Mouse (Mus musculus) G1E (cell line): ENCODE results near the gene Cbx1. TPM values are rescaled to one million over a fixed set of nuclear protein-coding genes. Genes with fewer than 3 reads are reported as not detected.
"Not testable (repeated sequence)": the region's sequence is repeated elsewhere in the genome, so short reads cannot be mapped to it uniquely, and the experiment has no call there.

Experiments used
- ATAC-seq: 2 replicates; pipeline ENCODE4 v1.8.0; 2016; ENCODE audit warnings: mild to moderate bottlenecking; ENCODE audit not compliant: insufficient number of reproducible peaks, poor library complexity, low FRiP score, severe bottlenecking; ENCODE audit errors: extremely low read depth
- DNase-seq: peaks from one replicate; pipeline ENCODE4 v3.0.0; 2012; ENCODE audit warnings: low spot score
- H3K27me3 ChIP-seq: 2 replicates; pipeline ENCODE4 v1.6.1; 2012; ENCODE audit warnings: mild to moderate bottlenecking, low read length, inconsistent platforms; ENCODE audit not compliant: insufficient read depth
- H3K36me3 ChIP-seq: replicated peaks from 2 replicates; pipeline ENCODE3; 2012; ENCODE audit warnings: mild to moderate bottlenecking, inconsistent platforms
- H3K4me1 ChIP-seq: 2 replicates; pipeline ENCODE4 v1.6.1; 2012; ENCODE audit warnings: low read depth, low read length, inconsistent platforms, mixed read lengths; ENCODE audit not compliant: insufficient read depth
- H3K4me3 ChIP-seq: 2 replicates; pipeline ENCODE4 v1.5.1; 2012; ENCODE audit warnings: low read depth, mild to moderate bottlenecking, inconsistent platforms, low read length, moderate library complexity, mixed read lengths
- H3K9me3 ChIP-seq: replicated peaks from 2 replicates; pipeline ENCODE4 v1.6.1; 2012; ENCODE audit warnings: inconsistent platforms
- CTCF ChIP-seq: IDR thresholded peaks from 2 replicates; pipeline ENCODE4 v1.5.1; 2012; ENCODE audit warnings: low read depth, low read length, inconsistent platforms, mixed read lengths
- GATA1 ChIP-seq: IDR thresholded peaks from 2 replicates; pipeline ENCODE4 v1.6.1; 2012; ENCODE audit warnings: borderline replicate concordance, low read length, inconsistent platforms, mixed read lengths
- GATA2 ChIP-seq: IDR thresholded peaks from 2 replicates; pipeline ENCODE4 v1.6.1; 2012; ENCODE audit warnings: low read depth, low read length, inconsistent platforms, borderline replicate concordance
- POLR2AphosphoS5 ChIP-seq: IDR thresholded peaks from 2 replicates; pipeline ENCODE4 v1.6.1; 2012; ENCODE audit warnings: low read depth, low read length, inconsistent platforms; ENCODE audit not compliant: insufficient replicate concordance
- TAL1 ChIP-seq: conservative IDR thresholded peaks from 2 replicates; pipeline ENCODE4 v1.6.1; 2012; ENCODE audit warnings: low read depth, low read length, inconsistent platforms, mixed read lengths
- polyA plus RNA-seq: library from polyadenylated mRNA; stranded (reverse); fragments of >175 nt; gene quantifications from 2 replicates; pipeline ENCODE4 v1.2.3, GENCODE M21; 2012
- total RNA-seq, 2 experiments: library from RNA; stranded (forward) in 1 of 2; stranded (reverse) in 1 of 2; fragments of 200-1000 nt in 1 of 2; fragments of >200 nt in 1 of 2; fragmentation: Nextera tagmentation in 1 of 2; gene quantifications; 2 replicates each; pipeline ENCODE4 v1.2.3; 2014 to 2017

The Cbx1 gene
- total and polyA plus RNA-seq, 3 experiments: 75.0 to 100 (median 78.9) TPM

DNA sequence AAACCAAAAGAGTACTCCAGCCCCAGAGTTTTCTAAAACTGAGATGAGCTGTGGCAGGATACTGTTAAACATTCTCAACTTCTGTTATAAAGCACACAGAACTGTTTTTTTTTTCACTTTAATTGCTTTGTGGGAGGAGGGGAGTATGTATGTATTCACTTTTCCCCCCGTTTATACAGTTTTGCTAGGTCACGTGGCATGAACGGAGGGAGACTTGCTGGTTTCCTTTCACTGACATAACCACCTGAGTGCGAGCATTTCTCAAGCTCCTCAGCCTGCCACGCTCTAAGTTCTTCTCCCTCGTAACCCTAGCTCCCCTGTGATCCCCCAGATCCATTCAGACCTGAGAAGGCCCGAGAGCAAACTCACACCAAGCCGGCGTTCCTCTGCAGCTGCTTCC lies 16.5 kb upstream of the Cbx1 start:
- Histone ChIP-seq H3K4me3 (no peak overlapping the region), H3K27me3 (no peaks in the 10 kb centered on the region), H3K9me3 (no peaks in the 10 kb centered on the region), H3K4me1 (peaks cover 15% of the 10 kb centered on the region), H3K36me3 (peaks cover 82% of the 10 kb centered on the region)
- DNase-seq (no peak), ATAC-seq (no peak)
- no peak for TF ChIP-seq GATA2
- no peak for TF ChIP-seq GATA1
- no peak for TF ChIP-seq POLR2AphosphoS5
- TF ChIP-seq CTCF: no peak
- TF ChIP-seq TAL1: no peak

DNA sequence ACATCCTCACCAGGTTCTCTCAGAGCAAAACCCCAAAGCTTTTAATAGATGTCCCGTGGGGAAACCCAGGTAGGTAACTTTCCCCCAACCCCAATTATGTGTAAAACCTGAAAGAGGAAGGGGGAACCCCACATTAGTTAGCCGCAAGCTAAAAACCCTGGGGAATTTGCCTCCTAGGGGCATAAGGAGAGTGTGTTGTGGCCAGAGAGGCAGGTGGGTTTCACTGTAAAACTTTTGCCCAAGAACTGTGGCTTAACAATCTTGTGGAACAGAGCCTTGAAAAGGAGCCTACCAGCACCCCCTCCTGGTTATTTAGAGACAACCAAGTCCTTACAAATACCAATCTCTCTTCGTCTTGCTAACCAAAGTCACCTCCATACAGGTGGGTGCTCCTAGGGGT lies 14.4 kb upstream of the Cbx1 start:
- Histone ChIP-seq H3K4me1 (peaks cover 17% of the 10 kb centered on the region), H3K27me3 (no peaks in the 10 kb centered on the region), H3K9me3 (no peaks in the 10 kb centered on the region), H3K4me3 (no peak overlapping the region), H3K36me3 (peaks cover 61% of the 10 kb centered on the region)
- DNase-seq (no peak), ATAC-seq (no peak)
- TF ChIP-seq CTCF (no peak), GATA2 (no peak), GATA1 (no peak), POLR2AphosphoS5 (no peak), TAL1 (no peak)

DNA sequence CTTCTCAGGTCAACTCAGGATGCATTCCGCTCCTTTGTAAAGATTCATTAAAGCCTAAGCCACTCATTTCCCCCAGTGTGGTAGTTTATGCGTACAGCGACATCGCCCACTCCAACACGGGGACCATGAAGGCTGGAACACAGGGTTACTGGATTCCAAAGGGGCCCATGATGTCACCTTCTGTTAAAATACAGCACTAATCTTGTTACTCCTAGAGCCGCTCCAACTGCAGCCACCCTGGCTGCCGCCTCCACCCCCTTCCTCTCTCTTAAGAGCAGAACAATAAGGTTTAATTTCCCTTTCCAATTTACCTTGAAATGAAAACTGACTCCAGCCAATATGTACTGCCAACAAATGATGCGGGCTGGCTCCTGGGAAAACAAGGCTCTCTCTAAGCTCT lies 13.9 kb upstream of the Cbx1 start:
- no peaks in the 10 kb centered on the region for H3K27me3 ChIP-seq
- no peak for TF ChIP-seq POLR2AphosphoS5
- TF ChIP-seq CTCF: no peak
- TF ChIP-seq TAL1: no peak
- TF ChIP-seq GATA1: no peak
- TF ChIP-seq GATA2: no peak
- peaks cover 17% of the 10 kb centered on the region for H3K4me1 ChIP-seq
- DNase-seq (no peak), ATAC-seq (no peak)
- no peak overlapping the region for H3K4me3 ChIP-seq
- H3K9me3 ChIP-seq: no peaks in the 10 kb centered on the region
- H3K36me3 ChIP-seq: peaks cover 56% of the 10 kb centered on the region

DNA sequence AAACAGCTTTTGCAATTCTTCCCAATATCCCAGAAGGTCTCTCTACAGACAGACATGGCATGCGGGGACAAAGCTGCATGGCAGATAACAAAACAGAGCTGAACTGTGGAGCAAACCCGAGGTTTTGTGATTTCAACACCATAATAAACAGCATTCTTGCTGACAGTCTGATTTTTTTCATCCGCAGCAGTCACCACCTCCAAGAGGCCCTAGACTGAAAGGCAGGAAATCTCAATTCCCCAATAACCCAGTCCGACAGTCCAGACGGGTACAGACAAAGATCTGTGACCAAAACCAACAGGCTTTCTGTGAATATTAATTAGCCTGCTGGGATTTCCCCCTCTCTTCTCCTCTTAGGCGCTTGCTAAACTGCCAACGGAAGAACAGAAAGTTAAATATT lies 13.3 kb upstream of the Cbx1 start:
- ATAC-seq: no peak

DNA sequence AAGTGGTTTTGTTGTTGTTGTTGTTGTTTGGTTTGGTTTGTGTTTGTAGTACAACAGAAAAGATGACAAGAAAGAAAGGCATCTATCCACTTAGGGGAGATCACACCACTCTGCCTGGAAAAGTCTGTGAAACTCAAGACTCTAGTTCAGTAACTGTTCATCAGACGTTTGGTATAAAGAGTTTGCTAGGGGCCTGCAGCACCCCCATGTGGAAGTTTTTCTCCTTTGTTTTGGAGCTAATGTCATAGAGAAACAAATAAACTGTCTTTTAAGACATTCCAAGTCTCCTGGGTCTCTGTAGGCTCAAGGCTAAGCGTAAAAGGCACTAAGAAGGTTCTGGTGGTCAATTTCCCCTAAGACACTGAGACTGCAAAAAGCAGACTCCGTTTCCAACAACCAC lies 12.9 kb upstream of the Cbx1 start:
- peaks cover 17% of the 10 kb centered on the region for H3K4me1 ChIP-seq
- TF ChIP-seq TAL1 (no peak), CTCF (no peak), POLR2AphosphoS5 (no peak), GATA2 (no peak)
- peak overlapping the region; percentile 89; the same call in 1 of the 2 replicates for H3K4me3 ChIP-seq
- no peak for DNase-seq
- H3K36me3 ChIP-seq: peaks cover 46% of the 10 kb centered on the region
- H3K9me3 ChIP-seq: no peaks in the 10 kb centered on the region
- no peaks in the 10 kb centered on the region for H3K27me3 ChIP-seq
- ATAC-seq: no peak

More for the DNA sequence above, 13.3 kb upstream of the Cbx1 start:
- Histone ChIP-seq H3K36me3 (peaks cover 50% of the 10 kb centered on the region), H3K4me1 (peaks cover 17% of the 10 kb centered on the region), H3K27me3 (no peaks in the 10 kb centered on the region), H3K4me3 (no peak overlapping the region), H3K9me3 (no peaks in the 10 kb centered on the region)
- TF ChIP-seq POLR2AphosphoS5 (no peak), GATA1 (no peak), CTCF (no peak), GATA2 (no peak), TAL1 (no peak)
- DNase-seq: no peak

DNA sequence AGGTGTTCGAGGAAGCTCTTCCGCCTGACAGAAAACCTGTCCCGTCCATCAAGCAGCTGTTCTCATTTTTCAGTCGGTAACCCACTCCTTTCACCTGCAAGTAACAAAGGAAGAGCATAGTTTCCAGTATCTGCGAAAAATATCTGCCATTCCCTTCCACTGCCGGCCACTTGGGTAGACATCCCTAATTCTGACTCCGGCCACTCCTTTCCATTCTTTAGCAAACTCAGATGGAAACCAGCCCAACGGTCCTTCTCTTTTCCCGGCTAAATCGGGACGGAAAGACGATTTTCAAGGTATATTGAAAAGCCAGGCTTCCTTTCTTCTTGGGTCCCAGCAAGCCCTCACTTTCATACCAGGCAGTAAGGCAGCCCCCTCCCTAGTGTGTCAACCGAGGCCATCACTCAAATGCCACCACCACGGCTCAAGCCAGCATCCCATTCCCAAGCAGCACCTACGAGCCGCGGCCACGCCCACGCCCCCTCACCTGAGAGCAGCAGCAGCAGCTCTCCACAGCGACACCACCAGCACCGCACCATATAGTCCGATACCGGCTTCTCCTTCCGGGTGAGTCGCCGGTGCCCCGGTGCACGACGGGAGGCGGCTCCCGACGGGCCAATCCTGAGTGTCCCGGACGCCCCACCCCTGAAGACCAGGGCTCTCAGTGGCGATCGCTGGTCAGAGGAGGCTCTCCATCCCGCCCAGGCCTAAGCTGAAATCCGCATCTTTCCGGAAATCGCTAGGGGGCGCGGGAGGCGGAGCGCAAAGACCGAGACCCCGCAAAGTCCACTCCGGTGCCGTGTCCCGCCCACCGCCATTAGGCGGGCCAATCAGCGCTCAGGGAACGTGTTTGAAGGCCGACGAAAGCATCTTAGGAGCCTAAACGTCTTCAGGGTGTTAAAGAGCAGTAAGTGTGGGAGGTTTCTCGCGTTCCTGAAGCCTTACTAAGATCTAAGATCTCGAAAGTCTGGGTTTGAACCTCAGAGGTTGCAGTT lies 11.7 kb upstream of the Cbx1 start, which contains the start of gene Snx11:
Snx11 (minus strand) TSS at position 592 of the 995 bp plus-strand sequence.
- Histone ChIP-seq H3K36me3 (peaks cover 34% of the 10 kb centered on the region), H3K4me3 (peak within 1 kb of the TSS; percentile 89), H3K4me1 (peaks cover 19% of the 10 kb centered on the region), H3K9me3 (no peaks in the 10 kb centered on the region), H3K27me3 (no peaks in the 10 kb centered on the region)
- no peak for TF ChIP-seq GATA2
- no peak for TF ChIP-seq GATA1
- no peak for TF ChIP-seq POLR2AphosphoS5
- TF ChIP-seq TAL1: no peak
- TF ChIP-seq CTCF: no peak
- DNase-seq (peak; percentile 97), ATAC-seq (peak; percentile 95)

DNA sequence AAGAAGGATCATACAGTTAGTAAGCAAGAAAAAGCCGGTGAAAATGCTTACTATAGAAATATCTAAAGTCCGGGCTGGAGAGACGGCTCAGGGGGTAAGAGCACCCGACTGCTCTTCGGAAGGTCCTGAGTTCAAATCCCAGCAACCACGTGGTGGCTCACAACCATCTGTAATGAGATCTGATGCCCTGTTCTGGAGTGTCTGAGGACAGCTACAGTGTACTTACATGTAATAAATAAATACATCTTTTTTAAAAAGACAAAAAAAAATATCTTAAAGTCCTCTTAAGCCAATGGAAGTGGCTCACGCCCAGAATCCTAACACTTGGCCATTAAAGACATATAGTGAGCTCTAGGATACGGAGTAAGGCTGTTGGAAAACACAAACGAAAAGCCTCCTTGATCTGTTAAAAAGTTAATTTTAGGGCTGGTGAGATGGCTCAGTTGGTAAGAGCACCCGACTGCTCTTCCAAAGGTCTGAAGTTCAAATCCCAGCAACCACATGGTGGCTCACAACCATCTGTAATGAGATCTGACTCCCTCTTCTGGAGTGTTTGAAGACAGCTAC lies 10.8 kb upstream of the Cbx1 start:
- ATAC-seq, H3K9me3 ChIP-seq, DNase-seq, H3K27me3 ChIP-seq: not testable (repeated sequence)
- H3K36me3 ChIP-seq: peaks cover 25% of the 10 kb centered on the region
- H3K4me1 ChIP-seq: peaks cover 19% of the 10 kb centered on the region
- H3K4me3 ChIP-seq: peak overlapping the region; percentile 89
